Mouse (Mus musculus): ENCODE measurements around the gene Ccnl1.
A peak's percentile ranks its signal among the peaks of the same experiment; 100 is the strongest.

The Ccnl1 gene

GRCm38 (mm10) chr3:65959416-65960001, 1.5 kb upstream of the Ccnl1 start:
- DNase-seq (ENCODE audit: low read depth): no peak

GRCm38 (mm10) chr3:65958840-65959185, 764 bp upstream of the Ccnl1 start:
- DNase-seq (ENCODE audit: low read depth): no peak

- no peak for DNase-seq (ENCODE audit: low read depth)
Measured at GRCm38 (mm10) chr3:65957271-65958101, 563 bp downstream of the Ccnl1 start.

- DNase-seq (ENCODE audit: low read depth): no peak
Measured at GRCm38 (mm10) chr3:65954499-65955391, 3.3 kb downstream of the Ccnl1 start.

GRCm38 (mm10) chr3:65950831-65951365, 7.2 kb downstream of the Ccnl1 start:
- no peak for DNase-seq (ENCODE audit: low read depth)

- no peak for DNase-seq (ENCODE audit: low read depth)
Measured at GRCm38 (mm10) chr3:65950304-65950703, 7.7 kb downstream of the Ccnl1 start.

- no peak for DNase-seq (ENCODE audit: low read depth)
Measured at GRCm38 (mm10) chr3:65945277-65945932, 12.6 kb downstream of the Ccnl1 start.

GRCm38 (mm10) chr3:65944713-65945112, 13.3 kb downstream of the Ccnl1 start:
- no peak for DNase-seq (ENCODE audit: low read depth)

GRCm38 (mm10) chr3:65943453-65943852, 14.6 kb downstream of the Ccnl1 start:
- DNase-seq (ENCODE audit: low read depth): no peak

GRCm38 (mm10) chr3:65941052-65941451, 17.0 kb downstream of the Ccnl1 start:
- DNase-seq (ENCODE audit: low read depth): no peak

- DNase-seq (ENCODE audit: low read depth): no peak
Measured at GRCm38 (mm10) chr3:65938211-65938610, 19.8 kb downstream of the Ccnl1 start.

GRCm38 (mm10) chr3:65936384-65936783, 21.7 kb downstream of the Ccnl1 start:
- no peak for DNase-seq (ENCODE audit: low read depth)

- DNase-seq (ENCODE audit: low read depth): no peak
Measured at GRCm38 (mm10) chr3:65935153-65935552, 22.9 kb downstream of the Ccnl1 start.

- DNase-seq (ENCODE audit: low read depth): no peak
Measured at GRCm38 (mm10) chr3:65933726-65934125, 24.3 kb downstream of the Ccnl1 start.

GRCm38 (mm10) chr3:65931542-65931941, 26.5 kb downstream of the Ccnl1 start:
- DNase-seq (ENCODE audit: low read depth): no peak

- DNase-seq (ENCODE audit: low read depth): no peak
Measured at GRCm38 (mm10) chr3:65930636-65931035, 27.4 kb downstream of the Ccnl1 start.

GRCm38 (mm10) chr3:65929821-65930633, 28.0 kb downstream of the Ccnl1 start:
- DNase-seq (ENCODE audit: low read depth): no peak

- DNase-seq (ENCODE audit: low read depth): peak; percentile 94
Measured at GRCm38 (mm10) chr3:65929304-65929783, 28.7 kb downstream of the Ccnl1 start.

GRCm38 (mm10) chr3:65928614-65929272, 29.3 kb downstream of the Ccnl1 start:
- no peak for DNase-seq (ENCODE audit: low read depth)

- DNase-seq (ENCODE audit: low read depth): peak; percentile 89
Measured at GRCm38 (mm10) chr3:65927685-65928084, 30.4 kb downstream of the Ccnl1 start.
